In the genomic region with DNA sequence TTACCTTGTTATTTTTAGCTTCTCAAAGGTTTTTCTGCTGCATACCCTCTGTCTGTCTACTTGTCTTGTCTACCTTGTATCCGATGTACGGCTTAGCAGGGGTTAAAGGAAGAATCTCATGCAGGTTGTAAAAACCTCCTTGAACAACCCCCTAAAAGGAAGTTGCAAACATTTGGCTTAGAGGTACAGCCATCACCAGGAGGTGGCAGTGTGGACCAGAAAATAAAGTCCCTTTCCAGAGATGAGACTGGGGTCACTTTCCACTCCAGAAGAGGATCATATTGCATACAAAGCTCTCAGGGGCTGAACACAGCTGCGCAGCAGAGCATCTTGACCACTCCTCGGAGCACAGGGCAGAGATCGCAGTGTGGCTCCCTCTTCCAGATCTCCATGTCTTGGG, we compare ENCODE assay signal across 8 mouse cellular contexts.
DNase-seq lines count a peak whose midpoint lies in the region; ATAC-seq and TF ChIP-seq lines count a peak whose summit lies in the region.

No protein-coding gene starts in this region.

- TF ChIP-seq CTCF in kidney, postnatal 0 days (IDR thresholded peaks at IDR 0.05; ENCODE audit: low read depth): peak; percentile 80

- no peaks in the 10 kb centered on the region for H3K9me3 ChIP-seq in forebrain, embryonic 15.5 days
- H3K9me3 ChIP-seq in kidney, postnatal 0 days (replicated peaks; ENCODE audit: low read length): no peaks in the 10 kb centered on the region
- H3K9me3 ChIP-seq in lung, embryonic 15.5 days: no peaks in the 10 kb centered on the region

- no peak overlapping the region for H3K4me3 ChIP-seq in forebrain, embryonic 15.5 days
- H3K4me3 ChIP-seq in kidney, postnatal 0 days (replicated peaks; ENCODE audit: low read depth, low read length): no peak overlapping the region
- no peak overlapping the region for H3K4me3 ChIP-seq in lung, embryonic 15.5 days

- H3K27ac ChIP-seq in forebrain, embryonic 15.5 days (replicated peaks): no peak overlapping the region
- H3K27ac ChIP-seq in kidney, postnatal 0 days: no peak overlapping the region
- H3K27ac ChIP-seq in lung, embryonic 15.5 days: no peak overlapping the region

- peak; percentile 46; the same call in 1 of the 2 replicates for ATAC-seq in forebrain, embryonic 15.5 days (replicated peaks)
- peak; percentile 59; the same call in 1 of the 2 replicates for ATAC-seq in kidney, postnatal 0 days (replicated peaks; ENCODE audit: low FRiP score, low read depth)
- ATAC-seq in lung, embryonic 15.5 days (ENCODE audit: borderline replicate concordance, extremely low read depth, low FRiP score, low TSS enrichment): peak; percentile 61; the same call in 1 of the 2 replicates

- H3K9ac ChIP-seq in forebrain, embryonic 15.5 days (replicated peaks): no peak overlapping the region
- no peak overlapping the region for H3K9ac ChIP-seq in kidney, postnatal 0 days (ENCODE audit: low read depth, low read length)
- no peak overlapping the region for H3K9ac ChIP-seq in lung, embryonic 15.5 days

- H3K36me3 ChIP-seq in forebrain, embryonic 15.5 days: no peaks in the 10 kb centered on the region
- no peaks in the 10 kb centered on the region for H3K36me3 ChIP-seq in kidney, postnatal 0 days (ENCODE audit: insufficient read depth, low read length)
- no peaks in the 10 kb centered on the region for H3K36me3 ChIP-seq in lung, embryonic 15.5 days

- no peaks in the 10 kb centered on the region for H3K4me1 ChIP-seq in forebrain, embryonic 15.5 days
- H3K4me1 ChIP-seq in kidney, postnatal 0 days (replicated peaks; ENCODE audit: insufficient read depth, low read length): no peaks in the 10 kb centered on the region
- no peaks in the 10 kb centered on the region; the same call in 1 of the 2 replicates for H3K4me1 ChIP-seq in lung, embryonic 15.5 days

- H3K27me3 ChIP-seq in forebrain, embryonic 15.5 days: peaks cover 16% of the 10 kb centered on the region; the same call in 1 of the 2 replicates
- H3K27me3 ChIP-seq in kidney, postnatal 0 days (ENCODE audit: insufficient read depth, low read length): no peaks in the 10 kb centered on the region; the same call in 1 of the 2 replicates
- H3K27me3 ChIP-seq in lung, embryonic 15.5 days: no peaks in the 10 kb centered on the region

- WGBS in forebrain, embryonic 15.5 days: 8% methylated on average over 5 of the region's 5 CpGs
- WGBS in kidney, postnatal 0 days: 7% methylated on average over 5 of the region's 5 CpGs
- WGBS in lung, embryonic 15.5 days: 7% methylated on average over 5 of the region's 5 CpGs

- H3K4me2 ChIP-seq in forebrain, embryonic 15.5 days (replicated peaks): no peak overlapping the region
- H3K4me2 ChIP-seq in kidney, postnatal 0 days (ENCODE audit: low read length): no peak overlapping the region
- H3K4me2 ChIP-seq in lung, embryonic 15.5 days: no peak overlapping the region

- peak; percentile 14 for DNase-seq in ovary, postnatal 10 days (ENCODE audit: low spot score)
- no peak for DNase-seq in ovary, adult 18-20 months (ENCODE audit: low spot score)
- peak; percentile 65 for DNase-seq in brain, adult 2 months (ENCODE audit: low read depth, low spot score)
- peak; percentile 88 for DNase-seq in kidney, postnatal 0 days (ENCODE audit: low spot score)
- DNase-seq in retina, adult 2 months (ENCODE audit: low read depth, low spot score): peak; percentile 11
- no peak for DNase-seq in spleen, adult 12 weeks (ENCODE audit: low spot score)

Comparison
In these comparisons a context has a peak if more than half of its experiments do, and no peak if none do; other contexts are left out.
1. DNase-seq: peak in ovary, postnatal 10 days (single experiment), brain, adult 2 months (single experiment), kidney, postnatal 0 days (single experiment) and retina, adult 2 months (single experiment); none in ovary, adult 18-20 months (single experiment) and spleen, adult 12 weeks (single experiment).
2. Peak in every context shown above with its lines, with median percentiles within 50 percentile points of each other: ATAC-seq.